Mouse (Mus musculus): Measurements from ENCODE around the gene Mgmt. TPM values are rescaled to one million over a fixed set of nuclear protein-coding genes. Genes with fewer than 3 reads are reported as not detected.

Mgmt gene
- polyA plus RNA-seq (2015; fragmentation: Nextera tagmentation; extraction: Ambion mirVana), result 5.2 and 6.2 TPM in 2 replicates

DNA sequence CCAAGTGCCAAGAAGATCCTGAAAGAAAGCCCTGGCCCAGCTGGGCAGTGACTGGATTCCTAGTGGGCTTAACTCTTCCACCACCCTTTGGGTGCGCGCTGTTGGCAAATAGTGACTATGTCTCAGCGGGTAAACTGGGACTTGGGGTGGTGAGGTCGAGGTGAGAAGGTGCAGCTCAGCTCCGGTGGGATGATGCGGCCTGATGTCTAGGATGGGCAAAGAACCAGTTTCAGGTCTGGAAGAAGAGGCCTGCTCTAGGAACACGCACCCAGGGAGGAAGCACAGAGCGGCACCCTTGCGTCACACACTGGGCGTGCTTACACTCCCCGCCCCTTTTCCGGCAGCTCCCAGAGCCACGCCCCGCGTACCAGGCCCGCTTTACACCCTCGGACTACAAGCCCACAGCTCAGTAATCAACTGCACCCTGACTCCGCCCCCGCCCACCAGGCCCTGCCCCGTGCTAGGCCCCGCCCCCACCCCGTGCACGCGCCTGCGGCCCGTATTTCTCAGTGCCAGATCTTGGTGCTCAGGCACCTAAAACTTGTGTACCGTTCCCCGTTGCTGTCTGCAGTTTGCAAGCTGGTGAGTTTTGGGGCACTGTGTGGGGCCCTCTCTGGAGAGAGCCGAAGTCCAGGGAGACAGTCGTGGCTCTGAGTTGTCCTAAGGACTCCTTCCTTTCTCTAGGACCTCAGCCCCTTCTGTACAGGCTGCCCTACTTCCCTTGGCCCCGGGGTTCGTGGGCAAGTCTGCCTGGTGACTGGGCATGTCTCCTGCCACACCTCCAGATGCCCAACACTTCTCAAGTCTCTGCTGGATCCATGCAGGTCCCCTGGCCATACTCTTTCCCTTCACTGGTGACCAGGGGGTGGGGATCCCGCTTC, at the start of gene Mgmt:
Gene Mgmt, plus strand, starts transcription at position 509 of the 881 bp plus-strand sequence.
- no peaks in the 10 kb centered on the region for H3K27me3 ChIP-seq (replicated peaks)
- H3K27ac ChIP-seq, result peak within 1 kb of the TSS; percentile 40; the same call in 1 of the 2 replicates
- H3K9me3 ChIP-seq, result no peaks in the 10 kb centered on the region
- H3K4me1 ChIP-seq (replicated peaks), result 0 out of 2 replicates have a peak, but pooled peaks cover 9% of the 10 kb centered on the region
- WGBS, result 10% methylated on average over 33 of the region's 33 CpGs
- H3K9ac ChIP-seq, result peak within 1 kb of the TSS; percentile 48
- ATAC-seq, result peak; percentile 99
- H3K4me2 ChIP-seq (replicated peaks), result peak within 1 kb of the TSS; percentile 71
- peak within 1 kb of the TSS; percentile 38 for H3K4me3 ChIP-seq (replicated peaks)
- no peaks in the 10 kb centered on the region for H3K36me3 ChIP-seq

DNA sequence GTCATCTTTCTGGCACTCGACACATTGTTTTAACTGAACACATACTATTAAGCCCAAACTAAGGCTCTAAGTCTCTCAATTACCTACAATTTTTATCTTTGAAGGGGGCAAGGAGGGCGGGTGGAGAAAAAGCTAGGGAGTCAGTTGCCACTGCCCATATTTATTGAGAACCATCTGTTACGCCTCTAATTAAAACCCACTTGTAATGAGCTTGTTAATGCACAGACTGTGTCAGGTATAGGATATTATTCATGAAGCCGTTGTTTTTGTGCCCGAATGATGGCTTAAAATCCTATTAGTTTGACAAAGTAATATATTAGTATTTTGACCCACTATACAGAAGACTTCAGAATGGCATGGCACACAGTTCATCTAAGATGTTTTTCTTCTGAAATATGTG, 49.6 kb upstream of the Mgmt start:
- Histone ChIP-seq H3K27me3 (replicated peaks) (no peaks in the 10 kb centered on the region), H3K9ac (no peak overlapping the region), H3K4me1 (replicated peaks) (0 out of 2 replicates have a peak, but pooled peaks cover 4% of the 10 kb centered on the region), H3K4me3 (replicated peaks) (no peak overlapping the region), H3K36me3 (no peaks in the 10 kb centered on the region), H3K9me3 (no peaks in the 10 kb centered on the region), H3K27ac (no peak overlapping the region), H3K4me2 (replicated peaks) (no peak overlapping the region)
- no peak for ATAC-seq
- WGBS, result 62% methylated on average over 5 of the region's 5 CpGs

DNA sequence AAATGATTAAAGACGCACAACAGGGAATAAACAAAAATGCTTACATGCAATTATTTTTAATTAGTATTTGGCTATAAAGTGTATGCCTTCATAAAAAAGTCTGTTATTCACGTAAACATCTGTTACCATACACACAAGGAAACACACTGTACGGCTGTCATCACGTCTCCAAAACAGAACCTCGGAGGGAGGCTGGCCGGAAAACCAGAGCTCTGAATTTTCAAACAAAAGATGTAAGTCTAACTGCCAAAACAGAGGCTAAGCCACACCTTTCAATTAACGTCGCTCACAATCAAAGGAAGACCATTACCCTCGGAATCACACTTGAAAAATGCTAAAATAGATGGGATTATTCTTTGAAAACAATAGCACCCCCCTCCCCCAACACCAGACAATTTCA, 49.1 kb upstream of the Mgmt start:
- Histone ChIP-seq H3K27ac (no peak overlapping the region), H3K9ac (no peak overlapping the region), H3K4me2 (replicated peaks) (no peak overlapping the region), H3K4me1 (replicated peaks) (0 out of 2 replicates have a peak, but pooled peaks cover 4% of the 10 kb centered on the region), H3K36me3 (no peaks in the 10 kb centered on the region), H3K27me3 (replicated peaks) (no peaks in the 10 kb centered on the region), H3K4me3 (replicated peaks) (no peak overlapping the region), H3K9me3 (no peaks in the 10 kb centered on the region)
- no peak for ATAC-seq
- WGBS, result 38% methylated on average over 9 of the region's 9 CpGs

DNA sequence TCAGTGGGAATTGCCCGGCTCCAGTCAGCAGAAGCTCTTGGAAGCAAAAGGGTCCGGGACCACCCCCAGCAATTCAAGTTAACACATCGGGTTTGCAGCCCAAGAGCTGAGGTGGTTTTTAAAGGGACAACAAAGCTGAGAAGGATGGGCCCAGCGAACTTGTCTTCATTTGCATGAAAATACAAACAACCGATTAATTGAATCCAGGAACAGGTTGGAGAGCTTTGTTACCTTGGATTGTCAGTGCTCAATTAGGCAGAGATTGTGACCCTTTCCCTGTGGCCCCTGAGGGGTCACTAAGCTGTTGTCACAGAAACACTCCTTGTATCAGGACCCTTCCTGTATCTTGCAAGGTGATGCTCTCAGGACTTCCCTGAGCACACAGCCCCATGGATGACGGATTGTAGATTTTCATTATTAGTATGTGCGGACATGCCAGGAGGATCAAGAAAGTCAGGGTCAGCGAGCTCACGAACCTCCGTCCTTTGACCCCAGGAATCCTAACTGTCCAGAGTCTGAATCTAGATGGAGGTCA, 48.3 kb upstream of the Mgmt start:
- Histone ChIP-seq H3K9me3 (no peaks in the 10 kb centered on the region), H3K27ac (no peak overlapping the region), H3K4me2 (replicated peaks) (no peak overlapping the region), H3K4me3 (replicated peaks) (no peak overlapping the region), H3K36me3 (no peaks in the 10 kb centered on the region), H3K4me1 (replicated peaks) (0 out of 2 replicates have a peak, but pooled peaks cover 4% of the 10 kb centered on the region), H3K27me3 (replicated peaks) (no peaks in the 10 kb centered on the region), H3K9ac (no peak overlapping the region)
- WGBS, result 64% methylated on average over 10 of the region's 10 CpGs
- no peak for ATAC-seq

DNA sequence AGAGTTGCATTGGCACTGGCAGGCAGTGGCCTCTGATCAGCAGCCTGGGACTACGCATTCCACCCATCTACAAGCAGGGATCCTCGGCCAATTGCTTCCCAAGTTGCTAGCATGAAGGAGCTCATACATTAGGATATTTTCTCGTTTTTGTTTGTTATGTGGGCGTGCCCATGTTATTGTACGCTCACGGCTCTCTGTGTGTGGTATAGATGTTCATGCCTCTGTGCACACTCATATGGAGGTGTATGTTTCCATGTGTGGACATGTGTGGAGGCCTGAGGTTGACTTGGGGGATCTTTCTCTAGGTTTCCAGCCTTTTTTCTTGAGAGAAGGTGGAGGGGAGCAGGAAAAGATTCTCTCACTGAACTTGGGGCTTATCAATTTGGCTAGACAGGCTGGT, 46.8 kb upstream of the Mgmt start:
- Histone ChIP-seq H3K36me3 (no peaks in the 10 kb centered on the region), H3K4me2 (replicated peaks) (no peak overlapping the region), H3K4me1 (replicated peaks) (0 out of 2 replicates have a peak, but pooled peaks cover 4% of the 10 kb centered on the region), H3K9ac (no peak overlapping the region), H3K4me3 (replicated peaks) (no peak overlapping the region), H3K9me3 (no peaks in the 10 kb centered on the region), H3K27ac (no peak overlapping the region), H3K27me3 (replicated peaks) (no peaks in the 10 kb centered on the region)
- no peak for ATAC-seq
- 86% methylated on average over 6 of the region's 6 CpGs for WGBS

DNA sequence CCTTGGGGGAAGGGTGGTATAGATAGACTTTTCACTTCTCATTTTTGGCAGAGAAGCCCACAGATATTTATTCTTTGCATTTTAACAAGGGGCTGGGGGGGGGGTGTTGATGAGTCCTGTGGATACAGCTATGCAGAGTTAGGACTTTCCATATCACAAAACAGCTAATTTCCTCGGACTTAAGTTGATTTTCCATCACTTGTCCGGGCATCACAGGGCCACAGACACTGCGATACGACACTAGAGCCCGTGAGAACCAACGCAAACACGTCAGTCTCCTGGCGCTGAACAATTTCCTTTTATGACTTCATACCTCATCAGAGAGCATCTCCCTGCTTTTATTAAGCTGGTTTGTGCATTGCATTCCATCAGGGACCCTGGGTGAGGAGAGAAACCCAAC, 45.7 kb upstream of the Mgmt start:
- no peak overlapping the region for H3K9ac ChIP-seq
- no peaks in the 10 kb centered on the region for H3K27me3 ChIP-seq (replicated peaks)
- H3K4me2 ChIP-seq (replicated peaks), result no peak overlapping the region
- no peak overlapping the region for H3K4me3 ChIP-seq (replicated peaks)
- no peak overlapping the region for H3K27ac ChIP-seq
- 0 out of 2 replicates have a peak, but pooled peaks cover under 1% of the 10 kb centered on the region for H3K4me1 ChIP-seq (replicated peaks)
- ATAC-seq, result no peak
- WGBS, result 81% methylated on average over 8 of the region's 8 CpGs
- no peaks in the 10 kb centered on the region for H3K9me3 ChIP-seq
- no peaks in the 10 kb centered on the region for H3K36me3 ChIP-seq

DNA sequence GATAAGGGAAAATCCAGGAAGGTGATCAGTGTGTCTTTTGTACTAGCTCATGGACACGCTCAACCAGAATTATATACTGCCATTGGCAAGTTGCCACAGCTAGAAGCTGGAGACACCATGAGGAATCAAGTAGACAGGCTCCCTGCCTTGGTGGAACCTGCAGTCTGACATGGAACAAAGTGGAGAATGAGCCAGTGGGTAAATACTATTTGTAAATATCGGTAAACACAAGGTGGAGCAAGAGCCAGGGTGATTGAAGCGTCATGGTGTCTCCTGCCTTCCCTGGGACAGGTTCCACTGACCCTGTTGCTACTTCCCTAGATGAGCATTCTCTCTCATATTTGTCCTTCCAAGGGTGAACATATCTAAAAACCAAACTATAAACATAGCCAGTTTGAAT, 44.6 kb upstream of the Mgmt start:
- no peak for ATAC-seq
- Histone ChIP-seq H3K9me3 (no peaks in the 10 kb centered on the region), H3K9ac (no peak overlapping the region), H3K4me1 (replicated peaks) (no peaks in the 10 kb centered on the region), H3K36me3 (no peaks in the 10 kb centered on the region), H3K27me3 (replicated peaks) (no peaks in the 10 kb centered on the region), H3K4me3 (replicated peaks) (no peak overlapping the region), H3K27ac (no peak overlapping the region), H3K4me2 (replicated peaks) (no peak overlapping the region)
- 81% methylated on average over 3 of the region's 3 CpGs for WGBS

DNA sequence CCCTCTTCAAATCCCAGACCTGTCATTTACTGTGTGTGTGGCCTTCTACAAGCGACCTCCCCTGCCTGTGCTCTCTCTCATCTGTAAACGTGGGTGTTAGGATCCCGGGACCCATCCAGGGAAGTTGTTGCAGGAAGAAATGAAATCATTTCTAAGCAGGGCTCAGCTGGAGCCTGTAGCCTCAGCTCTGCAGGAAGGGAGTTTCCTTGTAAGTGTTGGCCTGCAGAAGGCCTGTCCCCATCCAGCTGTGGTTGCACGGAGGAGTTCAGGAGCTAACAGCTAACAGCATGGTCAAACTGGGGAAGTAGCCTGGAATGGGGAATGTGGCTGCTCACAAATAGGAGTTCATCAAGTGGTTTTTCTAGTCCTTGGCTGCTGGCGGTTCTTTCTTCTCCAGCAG, 44.1 kb upstream of the Mgmt start:
- ATAC-seq, result no peak
- H3K4me3 ChIP-seq (replicated peaks), result no peak overlapping the region
- no peaks in the 10 kb centered on the region for H3K4me1 ChIP-seq (replicated peaks)
- no peaks in the 10 kb centered on the region for H3K36me3 ChIP-seq
- no peak overlapping the region for H3K9ac ChIP-seq
- no peaks in the 10 kb centered on the region for H3K27me3 ChIP-seq (replicated peaks)
- 37% methylated on average over 5 of the region's 5 CpGs for WGBS
- no peak overlapping the region for H3K27ac ChIP-seq
- no peak overlapping the region for H3K4me2 ChIP-seq (replicated peaks)
- no peaks in the 10 kb centered on the region for H3K9me3 ChIP-seq

DNA sequence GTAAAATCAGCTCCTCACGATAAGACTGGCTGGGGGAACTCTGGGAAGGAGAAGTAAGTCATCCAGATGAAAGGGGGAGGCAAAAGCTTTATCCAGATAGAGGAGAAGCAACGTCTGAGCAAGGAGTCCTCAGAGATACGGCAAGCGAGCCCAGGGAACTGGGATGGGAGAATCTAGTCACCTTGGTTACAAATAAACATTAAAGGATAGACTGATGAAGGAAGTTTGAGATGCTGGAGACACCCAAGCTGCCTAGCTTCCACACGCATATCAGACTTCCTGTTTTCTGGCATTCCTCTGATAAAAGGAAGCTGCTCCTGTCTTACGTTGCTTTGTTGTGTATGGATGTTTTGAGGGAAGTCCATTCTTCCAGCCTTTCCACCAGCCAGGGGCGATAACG, 42.5 kb upstream of the Mgmt start:
- Histone ChIP-seq H3K4me2 (replicated peaks) (no peak overlapping the region), H3K27me3 (replicated peaks) (no peaks in the 10 kb centered on the region), H3K36me3 (no peaks in the 10 kb centered on the region), H3K27ac (no peak overlapping the region), H3K9ac (no peak overlapping the region), H3K9me3 (no peaks in the 10 kb centered on the region), H3K4me1 (replicated peaks) (no peaks in the 10 kb centered on the region), H3K4me3 (replicated peaks) (no peak overlapping the region)
- no peak for ATAC-seq
- WGBS, result 76% methylated on average over 8 of the region's 8 CpGs

DNA sequence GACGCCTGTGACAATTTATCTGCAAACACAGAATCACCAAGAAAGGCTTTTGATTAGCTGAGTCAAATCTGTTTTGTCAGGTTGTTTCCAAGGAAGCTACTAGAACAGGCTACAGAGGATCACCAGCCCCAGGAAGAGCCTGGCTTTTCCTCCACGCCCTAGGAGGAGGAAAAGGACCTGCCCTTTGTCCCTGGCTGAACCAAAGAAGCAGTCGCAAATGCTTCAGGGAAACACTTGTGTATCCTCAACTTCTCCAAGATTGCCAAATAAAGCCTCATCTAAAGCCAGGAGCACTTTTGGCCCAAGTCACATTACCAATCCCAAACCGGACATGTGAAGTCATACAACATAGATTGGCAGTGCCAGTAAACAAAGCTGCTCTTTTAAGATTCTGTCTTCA, 41.7 kb upstream of the Mgmt start:
- H3K9me3 ChIP-seq, result no peaks in the 10 kb centered on the region
- no peaks in the 10 kb centered on the region for H3K27me3 ChIP-seq (replicated peaks)
- H3K9ac ChIP-seq, result no peak overlapping the region
- H3K4me2 ChIP-seq (replicated peaks), result no peak overlapping the region
- no peaks in the 10 kb centered on the region for H3K4me1 ChIP-seq (replicated peaks)
- H3K4me3 ChIP-seq (replicated peaks), result no peak overlapping the region
- H3K36me3 ChIP-seq, result no peaks in the 10 kb centered on the region
- ATAC-seq, result no peak
- no peak overlapping the region for H3K27ac ChIP-seq
- 54% methylated on average over 4 of the region's 4 CpGs for WGBS

DNA sequence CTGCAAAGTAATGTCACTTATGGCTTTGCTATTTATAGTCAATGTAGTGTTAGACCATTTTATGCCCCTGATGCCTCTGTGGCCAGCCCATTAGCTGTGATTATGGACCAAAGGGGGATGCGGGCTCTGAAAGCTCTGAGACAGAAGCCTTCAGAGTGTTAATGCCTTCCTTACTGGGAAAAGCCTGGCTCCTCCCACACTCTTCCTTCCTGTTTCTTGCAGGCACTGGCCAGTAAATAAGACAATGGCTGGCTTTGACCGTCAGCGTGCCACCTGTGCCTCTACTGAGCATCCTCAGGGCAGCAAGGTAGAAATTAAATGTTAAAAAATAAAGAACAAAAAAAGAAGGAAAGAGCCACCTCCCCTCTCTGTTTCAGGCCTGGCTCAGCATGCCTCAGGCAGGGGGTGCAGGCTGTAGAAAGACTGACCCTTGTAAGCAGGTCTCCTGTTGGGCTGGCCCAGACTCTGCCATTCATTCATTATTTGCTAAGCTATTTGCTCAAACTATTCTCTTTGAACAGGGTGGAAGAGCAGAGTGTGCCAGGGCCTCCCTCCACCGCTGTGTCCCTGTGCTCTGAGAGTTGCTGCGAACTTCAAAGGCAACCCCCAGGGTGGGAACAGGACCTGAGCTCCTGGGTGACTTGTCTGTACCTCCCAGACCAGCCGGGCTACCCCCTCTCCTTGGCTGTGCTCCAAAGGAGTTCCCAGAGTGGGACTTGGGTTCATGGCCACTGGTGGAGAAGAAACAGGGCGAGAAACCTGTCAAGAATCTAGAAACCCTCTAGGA, 29.5 kb upstream of the Mgmt start:
- H3K4me2 ChIP-seq (replicated peaks), result no peak overlapping the region
- H3K27me3 ChIP-seq (replicated peaks), result no peaks in the 10 kb centered on the region
- H3K9ac ChIP-seq, result no peak overlapping the region
- H3K36me3 ChIP-seq, result no peaks in the 10 kb centered on the region
- H3K4me1 ChIP-seq (replicated peaks), result no peaks in the 10 kb centered on the region
- 35% methylated on average over 7 of the region's 7 CpGs for WGBS
- H3K27ac ChIP-seq, result no peak overlapping the region
- ATAC-seq, result no peak
- no peaks in the 10 kb centered on the region for H3K9me3 ChIP-seq
- no peak overlapping the region for H3K4me3 ChIP-seq (replicated peaks)

DNA sequence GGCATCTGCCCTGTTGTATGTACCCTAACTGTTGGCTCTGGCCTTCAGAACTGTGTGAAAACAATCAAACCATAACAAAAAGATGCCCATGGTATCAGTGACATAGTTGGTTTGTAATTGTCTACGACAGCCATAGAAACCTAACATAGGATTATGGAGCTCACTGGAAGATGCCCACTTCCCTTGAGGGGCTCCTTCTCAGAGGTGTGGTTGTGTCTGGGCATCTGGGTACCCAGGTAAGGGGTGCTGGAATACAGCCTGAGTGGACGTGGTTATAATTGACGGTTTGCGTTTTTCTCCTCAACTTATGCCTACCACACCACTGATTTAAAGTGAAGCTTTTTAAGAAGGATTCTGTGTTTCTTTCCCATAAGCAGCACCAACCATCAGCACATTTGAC, 28.5 kb upstream of the Mgmt start:
- no peaks in the 10 kb centered on the region for H3K9me3 ChIP-seq
- H3K27ac ChIP-seq, result no peak overlapping the region
- H3K4me3 ChIP-seq (replicated peaks), result no peak overlapping the region
- no peak overlapping the region for H3K4me2 ChIP-seq (replicated peaks)
- H3K27me3 ChIP-seq (replicated peaks), result no peaks in the 10 kb centered on the region
- no peak overlapping the region for H3K9ac ChIP-seq
- ATAC-seq, result no peak
- no peaks in the 10 kb centered on the region for H3K36me3 ChIP-seq
- WGBS, result 95% methylated on average over 4 of the region's 4 CpGs
- H3K4me1 ChIP-seq (replicated peaks), result no peaks in the 10 kb centered on the region
